Mouse (Mus musculus): ENCODE measurements around the gene Trank1. TPM values are rescaled to one million over a fixed set of nuclear protein-coding genes. Genes with fewer than 3 reads are reported as not detected.

Trank1 gene
- total RNA-seq, 1 experiment from 2014 or later, result not detected

DNA sequence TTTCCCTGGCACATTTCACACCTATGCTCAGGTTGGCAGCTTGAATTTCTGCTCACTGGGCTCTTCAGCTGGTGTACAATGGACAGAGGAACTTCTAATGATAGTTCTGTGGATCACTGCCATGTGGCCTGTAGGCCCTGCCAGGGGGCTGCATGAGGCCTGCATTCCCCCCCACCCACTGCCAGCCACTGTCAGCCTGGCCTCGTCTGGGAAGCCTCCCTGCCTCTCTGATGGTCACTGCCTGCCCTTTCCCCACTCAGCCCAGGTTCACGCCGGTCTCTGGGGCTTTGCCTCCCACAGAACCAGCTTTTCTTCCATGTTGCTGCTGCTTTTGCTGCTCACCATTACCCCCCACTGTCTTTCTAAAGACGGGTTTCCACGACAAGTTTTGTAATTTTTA, 83.7 kb downstream of the Trank1 start:
- no peak for ATAC-seq (replicated peaks in 1 of 2; ENCODE audit: insufficient read depth in 1 of 2, low FRiP score in 2 of 2, low TSS enrichment in 1 of 2, low read depth in 1 of 2, poor library complexity in 2 of 2, severe bottlenecking in 2 of 2)

DNA sequence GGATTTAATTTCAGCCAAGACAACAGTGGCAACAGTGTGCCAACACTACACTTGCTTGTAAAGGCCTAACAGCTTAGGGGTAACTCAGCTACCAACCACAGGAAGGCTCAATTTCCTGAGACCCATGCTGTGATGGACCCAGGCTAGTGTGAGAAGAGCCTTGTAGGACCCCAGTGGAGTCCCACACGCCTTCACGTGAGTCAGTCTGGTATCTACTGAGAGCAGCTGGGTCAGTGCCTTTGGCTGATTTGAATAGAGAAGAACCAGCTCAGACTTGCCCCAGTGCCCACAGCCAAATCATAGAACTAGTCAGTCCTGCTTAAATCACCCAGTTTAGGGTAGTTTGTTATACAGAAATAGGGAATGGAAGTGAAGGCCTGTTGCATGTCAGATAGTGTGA, 86.5 kb downstream of the Trank1 start:
- no peak for ATAC-seq (replicated peaks in 1 of 2; ENCODE audit: insufficient read depth in 1 of 2, low FRiP score in 2 of 2, low TSS enrichment in 1 of 2, low read depth in 1 of 2, poor library complexity in 2 of 2, severe bottlenecking in 2 of 2)

GRCm38 (mm10) chr9:111400089-111400488, 88.5 kb downstream of the Trank1 start:
- ATAC-seq (replicated peaks in 1 of 2; ENCODE audit: insufficient read depth in 1 of 2, low FRiP score in 2 of 2, low TSS enrichment in 1 of 2, low read depth in 1 of 2, poor library complexity in 2 of 2, severe bottlenecking in 2 of 2), result no peak

GRCm38 (mm10) chr9:111403159-111403558, 91.6 kb downstream of the Trank1 start:
- no peak for ATAC-seq (replicated peaks in 1 of 2; ENCODE audit: insufficient read depth in 1 of 2, low FRiP score in 2 of 2, low TSS enrichment in 1 of 2, low read depth in 1 of 2, poor library complexity in 2 of 2, severe bottlenecking in 2 of 2)

DNA sequence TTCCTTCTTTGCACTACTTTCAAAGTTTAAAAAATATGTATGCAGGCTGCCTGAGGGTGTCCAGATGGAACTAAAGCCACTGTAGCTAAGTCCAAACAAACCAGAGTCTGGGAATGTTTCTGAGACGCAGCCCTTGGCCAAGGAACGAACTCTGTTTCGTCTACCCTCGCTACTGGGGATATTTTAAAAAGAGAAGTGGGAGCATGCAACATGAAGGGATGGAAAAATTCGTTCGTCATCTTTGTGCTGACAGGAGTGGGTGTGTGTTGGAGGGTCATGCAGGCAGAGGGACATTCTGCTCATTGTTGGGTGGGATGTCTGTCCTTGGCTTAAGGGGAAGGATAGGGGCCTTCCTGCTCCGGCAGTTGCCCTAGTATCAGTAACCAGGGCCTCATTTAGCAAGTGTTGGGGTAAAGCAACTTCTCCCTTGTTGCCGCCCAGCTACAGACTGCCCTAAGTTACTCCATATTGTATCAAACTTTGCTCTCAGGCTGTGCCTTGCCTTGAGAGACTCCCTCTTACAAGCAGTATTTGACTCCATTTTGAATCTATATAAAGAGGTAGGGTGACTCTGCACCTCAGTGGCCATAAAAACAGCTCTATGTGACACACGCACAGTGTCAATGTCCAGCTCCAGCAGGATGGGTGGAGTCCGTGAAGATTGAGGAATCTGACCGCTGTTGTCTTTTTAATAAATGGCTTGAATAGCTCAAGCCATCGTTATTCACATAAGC, 93.0 kb downstream of the Trank1 start:
- no peak for ATAC-seq (replicated peaks in 1 of 2; ENCODE audit: insufficient read depth in 1 of 2, low FRiP score in 2 of 2, low TSS enrichment in 1 of 2, low read depth in 1 of 2, poor library complexity in 2 of 2, severe bottlenecking in 2 of 2)

- ATAC-seq (replicated peaks in 1 of 2; ENCODE audit: insufficient read depth in 1 of 2, low FRiP score in 2 of 2, low TSS enrichment in 1 of 2, low read depth in 1 of 2, poor library complexity in 2 of 2, severe bottlenecking in 2 of 2), result no peak
Observed at GRCm38 (mm10) chr9:111405080-111405428, 93.5 kb downstream of the Trank1 start.

DNA sequence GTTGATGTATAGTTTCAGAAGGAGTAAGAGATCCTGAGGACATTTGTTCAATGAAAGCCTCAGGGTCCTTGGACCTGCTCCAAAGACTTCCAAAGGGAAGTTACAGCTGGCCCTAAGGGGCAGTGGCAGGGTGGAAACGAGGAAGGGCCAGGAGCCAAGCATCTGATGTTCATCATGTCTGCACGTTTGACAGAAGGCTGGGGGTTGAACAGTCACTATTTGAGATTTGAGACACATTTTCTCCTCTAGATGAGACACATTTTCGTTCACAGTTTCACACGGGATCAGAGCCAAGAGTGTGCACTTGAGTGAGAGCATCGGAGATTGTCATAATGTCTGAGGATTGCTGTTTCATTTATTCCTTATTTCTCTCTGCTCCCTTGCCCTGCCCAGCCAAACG, 96.5 kb downstream of the Trank1 start:
- no peak for ATAC-seq (replicated peaks in 1 of 2; ENCODE audit: insufficient read depth in 1 of 2, low FRiP score in 2 of 2, low TSS enrichment in 1 of 2, low read depth in 1 of 2, poor library complexity in 2 of 2, severe bottlenecking in 2 of 2)

- ATAC-seq (replicated peaks in 1 of 2; ENCODE audit: insufficient read depth in 1 of 2, low FRiP score in 2 of 2, low TSS enrichment in 1 of 2, low read depth in 1 of 2, poor library complexity in 2 of 2, severe bottlenecking in 2 of 2), result no peak
Observed at GRCm38 (mm10) chr9:111408427-111408826, 96.9 kb downstream of the Trank1 start.

- no peak for ATAC-seq (replicated peaks in 1 of 2; ENCODE audit: insufficient read depth in 1 of 2, low FRiP score in 2 of 2, low TSS enrichment in 1 of 2, low read depth in 1 of 2, poor library complexity in 2 of 2, severe bottlenecking in 2 of 2)
Observed at GRCm38 (mm10) chr9:111412471-111413160, 101.1 kb downstream of the Trank1 start.

GRCm38 (mm10) chr9:111421862-111422261, 110.3 kb downstream of the Trank1 start:
- ATAC-seq (replicated peaks in 1 of 2; ENCODE audit: insufficient read depth in 1 of 2, low FRiP score in 2 of 2, low TSS enrichment in 1 of 2, low read depth in 1 of 2, poor library complexity in 2 of 2, severe bottlenecking in 2 of 2), result no peak

- ATAC-seq (replicated peaks in 1 of 2; ENCODE audit: insufficient read depth in 1 of 2, low FRiP score in 2 of 2, low TSS enrichment in 1 of 2, low read depth in 1 of 2, poor library complexity in 2 of 2, severe bottlenecking in 2 of 2), result no peak
Observed at GRCm38 (mm10) chr9:111422567-111422966, 111.0 kb downstream of the Trank1 start.

DNA sequence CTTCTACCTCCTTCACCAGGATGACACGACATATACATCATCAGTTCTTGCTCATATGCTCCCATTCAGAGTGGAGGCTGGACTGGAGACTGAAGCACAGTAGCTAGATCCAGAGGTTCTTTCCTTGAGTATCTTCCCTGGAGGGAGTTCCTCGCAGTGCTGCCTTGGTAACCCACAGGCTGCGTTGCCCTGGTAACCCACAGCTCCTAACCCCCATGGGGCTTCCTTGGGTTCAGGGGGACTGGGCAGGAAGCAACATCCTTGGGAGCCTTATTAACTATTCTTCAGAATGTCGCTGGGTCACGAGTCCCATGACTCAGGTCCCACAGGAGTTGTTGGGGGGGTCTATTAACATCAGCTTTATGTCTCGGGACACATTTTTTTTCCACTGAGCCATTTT, 113.6 kb downstream of the Trank1 start:
- no peak for ATAC-seq (replicated peaks in 1 of 2; ENCODE audit: insufficient read depth in 1 of 2, low FRiP score in 2 of 2, low TSS enrichment in 1 of 2, low read depth in 1 of 2, poor library complexity in 2 of 2, severe bottlenecking in 2 of 2)

DNA sequence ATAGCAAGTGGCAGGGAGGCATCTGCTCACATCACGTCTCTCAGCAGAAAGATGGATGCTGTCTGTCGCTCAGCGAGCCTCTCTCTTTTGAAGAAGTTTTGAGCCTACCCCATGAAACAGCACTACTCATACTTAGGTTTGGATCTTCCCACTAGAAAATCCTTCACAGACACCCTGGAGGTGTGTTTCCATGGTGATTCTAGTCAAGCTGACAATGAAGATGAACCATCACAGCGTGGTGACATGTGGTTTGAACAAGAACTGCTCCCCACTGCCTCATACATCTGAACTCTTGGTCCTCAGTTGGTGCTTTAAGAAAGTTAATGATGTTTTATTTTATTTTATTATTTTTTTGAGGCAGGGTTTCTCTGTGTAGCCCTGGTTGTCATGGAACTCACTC, 114.4 kb downstream of the Trank1 start:
- ATAC-seq (replicated peaks in 1 of 2; ENCODE audit: insufficient read depth in 1 of 2, low FRiP score in 2 of 2, low TSS enrichment in 1 of 2, low read depth in 1 of 2, poor library complexity in 2 of 2, severe bottlenecking in 2 of 2), result no peak

GRCm38 (mm10) chr9:111427891-111428555, 116.5 kb downstream of the Trank1 start:
- ATAC-seq (replicated peaks in 1 of 2; ENCODE audit: insufficient read depth in 1 of 2, low FRiP score in 2 of 2, low TSS enrichment in 1 of 2, low read depth in 1 of 2, poor library complexity in 2 of 2, severe bottlenecking in 2 of 2), result no peak

- ATAC-seq (replicated peaks in 1 of 2; ENCODE audit: insufficient read depth in 1 of 2, low FRiP score in 2 of 2, low TSS enrichment in 1 of 2, low read depth in 1 of 2, poor library complexity in 2 of 2, severe bottlenecking in 2 of 2), result peak in 1 of 2 experiments; percentile 32; a peak in 1 of 4 replicates
Observed at GRCm38 (mm10) chr9:111428698-111429362, 117.3 kb downstream of the Trank1 start.

GRCm38 (mm10) chr9:111429363-111429750, 117.8 kb downstream of the Trank1 start:
- no peak for ATAC-seq (replicated peaks in 1 of 2; ENCODE audit: insufficient read depth in 1 of 2, low FRiP score in 2 of 2, low TSS enrichment in 1 of 2, low read depth in 1 of 2, poor library complexity in 2 of 2, severe bottlenecking in 2 of 2)

- ATAC-seq (replicated peaks in 1 of 2; ENCODE audit: insufficient read depth in 1 of 2, low FRiP score in 2 of 2, low TSS enrichment in 1 of 2, low read depth in 1 of 2, poor library complexity in 2 of 2, severe bottlenecking in 2 of 2), result no peak
Observed at GRCm38 (mm10) chr9:111435429-111435828, 123.9 kb downstream of the Trank1 start.
